7 mouse cellular contexts compared by ENCODE assay signal in genomic region chr15:83036900-83037519, GRCm38 (mm10). TPM values are rescaled to one million over a fixed set of nuclear protein-coding genes. Genes with fewer than 3 reads are reported as not detected.
DNase-seq lines count a peak whose midpoint lies in the region.

No protein-coding gene starts in this region.

- DNase-seq in layer of hippocampus, postnatal 10 days (ENCODE audit: low spot score in 2 of 2): peak; percentile 51 to 61
- DNase-seq in layer of hippocampus, postnatal 14 days (ENCODE audit: low spot score in 2 of 2): no peak
- DNase-seq in adrenal gland, postnatal 14 days: peak; percentile 73
- DNase-seq in cerebellum, postnatal 4 days (ENCODE audit: low spot score in 2 of 2): peak; percentile 59 to 86
- peak; percentile 68 to 70 for DNase-seq in left cerebral cortex, postnatal 14 days (ENCODE audit: low spot score in 2 of 2)
- DNase-seq in B cell, adult 2 months: no peak
- no peak for DNase-seq in natural killer cell, adult 2 months (ENCODE audit: low spot score in 2 of 2)

- intact Hi-C loops in left cerebral cortex, postnatal 14 days (cut with DNase I): loop anchor here (5.0 to 10.0 kb wide), 4 partner anchors 72 to 225 kb away; no protein-coding TSS in a partner anchor

RNA-seq across cellular contexts. Expression of gene Nfam1, which starts 3.9 kb away (rescaled TPM):
- 1 to 10 TPM; 1.6 to 2.4 TPM for total RNA-seq in layer of hippocampus, postnatal 10 days (2021)
- total RNA-seq in layer of hippocampus, postnatal 14 days (2021): 1 to 10 TPM; 2.3 to 2.4 TPM
- 2.6 and 5.9 TPM in 2 replicates for total RNA-seq in adrenal gland, postnatal 14 days (2021)
- total RNA-seq in left cerebral cortex, postnatal 14 days (2021): 1 to 10 TPM; 2.2 to 2.9 TPM

RNA-seq across cellular contexts. Expression of gene Tcf20, which starts 49.3 kb away (rescaled TPM):
- 100 to 1,000 TPM; 139 to 153 TPM for total RNA-seq in layer of hippocampus, postnatal 10 days (2021)
- total RNA-seq in layer of hippocampus, postnatal 14 days (2021): 100 to 1,000 TPM; 155 to 157 TPM
- 75.9 and 85.4 TPM in 2 replicates for total RNA-seq in adrenal gland, postnatal 14 days (2021)
- total RNA-seq in left cerebral cortex, postnatal 14 days (2021): 100 to 1,000 TPM; 127 to 151 TPM

RNA-seq across cellular contexts. Expression of gene Serhl, which starts 52.3 kb away (rescaled TPM):
- 10 to 100 TPM; 11.6 to 12.0 TPM for total RNA-seq in layer of hippocampus, postnatal 10 days (2021)
- 10 to 100 TPM in 1 of 2 experiments, 1 to 10 TPM in 1; 9.0 to 15.0 TPM for total RNA-seq in layer of hippocampus, postnatal 14 days (2021)
- 53.8 and 63.2 TPM in 2 replicates for total RNA-seq in adrenal gland, postnatal 14 days (2021)
- total RNA-seq in left cerebral cortex, postnatal 14 days (2021): 1 to 10 TPM; 8.9 to 9.9 TPM

Comparison
In these comparisons a context has a peak if more than half of its experiments do, and no peak if none do; other contexts are left out.
1. DNase-seq: peak in layer of hippocampus, postnatal 10 days (2 of 2), adrenal gland, postnatal 14 days (single experiment), cerebellum, postnatal 4 days (2 of 2) and left cerebral cortex, postnatal 14 days (2 of 2); none in layer of hippocampus, postnatal 14 days (0 of 2), B cell, adult 2 months (0 of 2) and natural killer cell, adult 2 months (0 of 2).